Mouse (Mus musculus): ENCODE data around the gene Stmn3.

GRCm38 (mm10) chr2:181334023-181334422 is 19.7 kb upstream of the Stmn3 start:
- TF ChIP-seq EP300 (IDR thresholded peaks at IDR 0.05; ENCODE audit: insufficient read depth, low read depth, low read length) (no peak), CTCF (IDR thresholded peaks at IDR 0.05; ENCODE audit: low read depth, low read length) (no peak)
